Mouse (Mus musculus) limb, embryonic 15.5 days (tissue): ENCODE measurements at regions not wholly inside any gene's neighbourhood (a gene's known extent, or its start where the extent isn't known, plus 50 kb on each side); places are given as distances from the start of the nearest gene placed in this dataset.

Source experiments
- ATAC-seq: fragments of 200-750 bp; cut with Nextera tagmentation; 2 replicates; pipeline ENCODE4 v1.8.0; 2017; ENCODE audit warnings: low read depth, moderate TSS enrichment; ENCODE audit not compliant: insufficient number of reproducible peaks, low FRiP score, low TSS enrichment
- H3K27ac ChIP-seq: fragments of 300-500 bp; sonication (generic); 2 replicates; pipeline ENCODE4 v1.5.1; 2015; ENCODE audit warnings: moderate library complexity, mild to moderate bottlenecking, inconsistent platforms
- H3K27me3 ChIP-seq: fragments of 300-500 bp; sonication (generic); 2 replicates; pipeline ENCODE4 v1.6.1; 2015; ENCODE audit warnings: inconsistent platforms
- H3K36me3 ChIP-seq: fragments of 300-500 bp; sonication (generic); 2 replicates; pipeline ENCODE4 v1.6.1; 2015; ENCODE audit warnings: inconsistent platforms
- H3K4me1 ChIP-seq: fragments of 300-500 bp; sonication (generic); 2 replicates; pipeline ENCODE4 v1.6.1; 2015; ENCODE audit warnings: inconsistent platforms
- H3K4me2 ChIP-seq: fragments of 300-500 bp; sonication (generic); 2 replicates; pipeline ENCODE4 v1.6.1; 2015; ENCODE audit warnings: mild to moderate bottlenecking, inconsistent platforms
- H3K4me3 ChIP-seq: fragments of 300-500 bp; sonication (generic); 2 replicates; pipeline ENCODE4 v1.5.1; 2015; ENCODE audit warnings: mild to moderate bottlenecking, inconsistent platforms
- H3K9ac ChIP-seq: fragments of 300-500 bp; sonication (generic); 2 replicates; pipeline ENCODE4 v1.6.1; 2015; ENCODE audit warnings: inconsistent platforms
- H3K9me3 ChIP-seq: fragments of 300-500 bp; sonication (generic); 2 replicates; pipeline ENCODE4 v1.6.1; 2016; ENCODE audit warnings: inconsistent platforms
- WGBS: fragments of 180-500 bp; shearing (Covaris S2); methylation state at CpG from one replicate; pipeline ENCODE4 v1.1.7; 2015; 5-methylcytosine and 5-hydroxymethylcytosine counted together

GRCm38 (mm10) chr4:127862875-127863274 lies 107.9 kb downstream of the CK137956 start:
- no peak overlapping the region for H3K9ac ChIP-seq
- H3K36me3 ChIP-seq: no peaks in the 10 kb centered on the region
- no peak for ATAC-seq
- H3K4me3 ChIP-seq: no peak overlapping the region
- no peaks in the 10 kb centered on the region for H3K4me1 ChIP-seq
- H3K9me3 ChIP-seq: no peaks in the 10 kb centered on the region
- no peak overlapping the region for H3K4me2 ChIP-seq
- H3K27me3 ChIP-seq: no peaks in the 10 kb centered on the region
- no peak overlapping the region for H3K27ac ChIP-seq
- WGBS: 90% methylated on average over 5 of the region's 5 CpGs

DNA sequence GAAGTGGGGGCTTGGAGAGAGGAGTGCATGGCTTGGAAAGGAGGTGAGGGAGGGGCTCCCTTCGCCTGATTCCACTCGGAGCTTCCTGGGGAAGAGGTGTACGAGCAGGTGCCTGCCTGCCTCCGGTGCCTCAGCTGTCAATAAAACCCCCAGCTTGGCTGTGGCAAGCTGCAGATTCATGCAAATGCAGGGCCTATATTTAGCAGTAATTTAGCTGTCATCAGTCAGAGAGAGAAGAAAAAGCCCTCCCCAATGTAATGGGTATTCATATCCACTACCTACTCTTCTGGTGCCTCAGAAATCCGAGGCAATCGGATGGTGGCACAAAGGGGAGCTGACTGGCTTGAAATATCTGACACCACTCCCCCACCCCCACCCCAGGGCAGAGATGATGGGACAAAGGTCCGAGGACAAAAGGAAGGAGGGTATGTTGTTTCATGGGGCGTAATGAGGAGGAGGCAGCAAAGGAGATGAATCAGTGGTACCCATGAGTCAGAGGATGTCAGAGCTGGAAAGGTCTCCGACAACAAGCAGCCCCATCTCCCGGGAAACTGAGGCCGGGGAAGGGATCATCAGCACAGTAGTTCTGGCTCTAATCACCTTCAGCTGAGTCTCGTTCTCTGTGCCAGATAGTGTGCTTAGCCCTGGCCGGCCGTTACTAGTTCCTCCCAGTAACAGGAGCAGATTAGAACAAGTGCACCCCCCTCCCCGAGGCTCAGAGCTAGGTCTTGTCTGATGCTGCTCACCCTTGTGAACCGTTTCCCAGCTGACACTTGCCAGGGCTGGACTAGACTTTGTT lies 109.2 kb downstream of the CK137956 start:
- H3K4me1 ChIP-seq: no peaks in the 10 kb centered on the region
- 69% methylated on average over 16 of the region's 16 CpGs for WGBS
- H3K9me3 ChIP-seq: no peaks in the 10 kb centered on the region
- H3K4me2 ChIP-seq: no peak overlapping the region
- no peaks in the 10 kb centered on the region for H3K27me3 ChIP-seq
- no peaks in the 10 kb centered on the region for H3K36me3 ChIP-seq
- ATAC-seq: no peak
- H3K9ac ChIP-seq: no peak overlapping the region
- H3K27ac ChIP-seq: no peak overlapping the region
- H3K4me3 ChIP-seq: no peak overlapping the region

- no peaks in the 10 kb centered on the region for H3K27me3 ChIP-seq
- H3K9me3 ChIP-seq: no peaks in the 10 kb centered on the region
- no peak overlapping the region for H3K4me2 ChIP-seq
- H3K4me3 ChIP-seq: no peak overlapping the region
- 80% methylated on average over 4 of the region's 4 CpGs for WGBS
- no peak overlapping the region for H3K27ac ChIP-seq
- H3K9ac ChIP-seq: no peak overlapping the region
- no peaks in the 10 kb centered on the region for H3K4me1 ChIP-seq
- no peaks in the 10 kb centered on the region for H3K36me3 ChIP-seq
- ATAC-seq: no peak
These were observed 110.5 kb downstream of the CK137956 start for GRCm38 (mm10) chr4:127860271-127860670.

DNA sequence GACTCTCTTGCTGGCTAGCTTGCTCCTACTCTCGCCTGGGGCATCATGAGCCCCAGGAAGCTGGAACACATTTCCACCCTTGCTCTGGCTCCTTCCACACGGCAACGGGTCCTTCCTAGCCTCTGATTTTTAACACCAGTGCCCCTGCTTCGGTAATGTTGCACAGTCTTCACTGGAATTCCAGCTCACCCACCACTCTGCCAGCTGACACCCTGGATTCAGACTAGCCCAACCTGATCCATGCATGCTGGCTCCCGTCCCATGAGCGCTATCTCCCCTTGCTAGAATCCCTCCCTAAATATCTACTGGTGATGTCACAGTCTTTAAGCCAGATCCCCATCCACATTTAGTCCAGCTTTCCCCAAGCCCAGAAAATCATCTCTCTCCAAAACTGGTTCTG lies 111.2 kb downstream of the CK137956 start:
- no peak overlapping the region for H3K9ac ChIP-seq
- 77% methylated on average over 6 of the region's 6 CpGs for WGBS
- no peaks in the 10 kb centered on the region for H3K27me3 ChIP-seq
- H3K4me3 ChIP-seq: no peak overlapping the region
- H3K36me3 ChIP-seq: no peaks in the 10 kb centered on the region
- no peak for ATAC-seq
- no peak overlapping the region for H3K27ac ChIP-seq
- no peaks in the 10 kb centered on the region for H3K9me3 ChIP-seq
- H3K4me2 ChIP-seq: no peak overlapping the region
- H3K4me1 ChIP-seq: no peaks in the 10 kb centered on the region

DNA sequence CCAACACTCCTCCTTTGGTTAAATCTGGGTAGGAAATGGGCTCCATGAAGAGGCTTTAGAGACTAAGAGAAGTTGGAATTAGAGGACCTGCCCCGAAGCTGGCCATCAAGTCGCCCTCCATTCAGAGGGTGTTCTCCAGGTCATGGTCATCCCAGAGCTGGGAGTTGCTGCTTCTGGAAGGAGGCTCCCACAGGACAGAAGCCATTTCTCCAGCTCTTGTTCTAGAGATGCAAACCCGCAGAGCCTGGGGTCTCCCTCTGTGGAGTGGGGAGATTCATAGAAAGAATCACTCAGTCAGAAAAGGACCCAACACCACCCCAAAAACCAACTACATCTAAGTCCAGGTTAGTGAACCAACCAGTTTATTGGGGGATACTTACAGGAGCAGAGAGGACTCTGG lies 112.2 kb downstream of the CK137956 start:
- Histone ChIP-seq H3K27ac (no peak overlapping the region), H3K4me1 (no peaks in the 10 kb centered on the region), H3K9me3 (no peaks in the 10 kb centered on the region), H3K36me3 (no peaks in the 10 kb centered on the region), H3K4me2 (no peak overlapping the region), H3K9ac (no peak overlapping the region), H3K27me3 (no peaks in the 10 kb centered on the region), H3K4me3 (no peak overlapping the region)
- WGBS: 93% methylated on average over 3 of the region's 3 CpGs
- no peak for ATAC-seq

DNA sequence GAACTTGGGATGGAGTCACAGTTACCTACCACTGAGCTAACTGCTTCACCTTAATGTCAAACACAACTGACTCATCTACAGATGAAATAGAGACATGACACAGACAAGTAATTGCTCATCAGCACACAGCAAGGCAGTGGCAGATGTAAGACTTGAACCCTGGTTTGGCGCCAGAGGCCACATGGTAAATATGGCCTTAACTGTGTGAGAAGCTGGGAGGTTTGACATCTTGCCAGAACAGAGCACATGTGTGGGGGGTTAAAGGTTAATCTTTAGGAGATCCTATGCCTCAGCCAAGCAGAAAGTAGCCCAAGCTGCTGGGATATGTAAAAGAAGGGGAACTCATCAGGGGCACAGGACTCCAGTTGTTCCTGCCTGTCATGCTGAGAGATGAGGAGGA lies 114.9 kb downstream of the CK137956 start:
- Histone ChIP-seq H3K27ac (no peak overlapping the region), H3K9me3 (no peaks in the 10 kb centered on the region), H3K4me3 (no peak overlapping the region), H3K9ac (no peak overlapping the region), H3K36me3 (no peaks in the 10 kb centered on the region), H3K4me1 (no peaks in the 10 kb centered on the region), H3K27me3 (no peaks in the 10 kb centered on the region), H3K4me2 (no peak overlapping the region)
- 62% methylated on average over 1 of the region's 1 CpGs for WGBS
- ATAC-seq: no peak

GRCm38 (mm10) chr4:127854776-127855409 lies 115.9 kb downstream of the CK137956 start:
- Histone ChIP-seq H3K4me1 (no peaks in the 10 kb centered on the region), H3K9me3 (no peaks in the 10 kb centered on the region), H3K27ac (no peak overlapping the region), H3K36me3 (no peaks in the 10 kb centered on the region), H3K27me3 (no peaks in the 10 kb centered on the region), H3K4me2 (no peak overlapping the region), H3K9ac (no peak overlapping the region), H3K4me3 (no peak overlapping the region)
- ATAC-seq: no peak
- WGBS: 74% methylated on average over 3 of the region's 3 CpGs

- Histone ChIP-seq H3K27ac (no peak overlapping the region), H3K9ac (no peak overlapping the region), H3K27me3 (no peaks in the 10 kb centered on the region), H3K4me3 (no peak overlapping the region), H3K4me2 (no peak overlapping the region), H3K36me3 (no peaks in the 10 kb centered on the region), H3K9me3 (no peaks in the 10 kb centered on the region), H3K4me1 (no peaks in the 10 kb centered on the region)
- ATAC-seq: no peak
- WGBS: 80% methylated on average over 5 of the region's 5 CpGs
These were observed 121.4 kb downstream of the CK137956 start for GRCm38 (mm10) chr4:127849306-127849705.

GRCm38 (mm10) chr4:127846321-127846720 lies 124.4 kb downstream of the CK137956 start:
- Histone ChIP-seq H3K36me3 (no peaks in the 10 kb centered on the region), H3K4me3 (no peak overlapping the region), H3K27me3 (no peaks in the 10 kb centered on the region), H3K27ac (no peak overlapping the region), H3K4me2 (no peak overlapping the region), H3K9me3 (no peaks in the 10 kb centered on the region), H3K4me1 (no peaks in the 10 kb centered on the region), H3K9ac (no peak overlapping the region)
- no peak for ATAC-seq
- 61% methylated on average over 3 of the region's 3 CpGs for WGBS

DNA sequence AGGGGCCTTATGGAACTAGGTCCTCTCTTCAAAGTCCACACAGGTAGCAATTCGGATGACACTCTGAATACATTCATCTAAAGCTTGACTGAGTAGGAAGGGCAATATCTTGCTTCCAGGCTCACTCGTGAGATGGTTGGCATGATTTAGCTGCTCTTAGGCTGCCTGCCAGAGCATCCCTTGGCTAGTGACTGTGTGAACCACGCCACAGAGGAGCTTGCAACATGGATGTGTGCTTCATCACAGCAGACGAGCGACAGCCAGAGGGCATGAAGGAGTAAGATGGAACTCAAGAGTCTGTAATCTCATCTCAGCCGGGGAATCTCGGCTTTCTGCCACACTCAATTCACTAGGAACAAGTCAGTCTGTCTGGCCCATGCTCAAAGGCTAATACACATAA lies 127.3 kb downstream of the CK137956 start:
- Histone ChIP-seq H3K9me3 (no peaks in the 10 kb centered on the region), H3K36me3 (no peaks in the 10 kb centered on the region), H3K27me3 (no peaks in the 10 kb centered on the region), H3K27ac (no peak overlapping the region), H3K4me3 (no peak overlapping the region), H3K9ac (no peak overlapping the region), H3K4me2 (no peak overlapping the region), H3K4me1 (no peaks in the 10 kb centered on the region)
- ATAC-seq: no peak
- WGBS: 75% methylated on average over 7 of the region's 7 CpGs

DNA sequence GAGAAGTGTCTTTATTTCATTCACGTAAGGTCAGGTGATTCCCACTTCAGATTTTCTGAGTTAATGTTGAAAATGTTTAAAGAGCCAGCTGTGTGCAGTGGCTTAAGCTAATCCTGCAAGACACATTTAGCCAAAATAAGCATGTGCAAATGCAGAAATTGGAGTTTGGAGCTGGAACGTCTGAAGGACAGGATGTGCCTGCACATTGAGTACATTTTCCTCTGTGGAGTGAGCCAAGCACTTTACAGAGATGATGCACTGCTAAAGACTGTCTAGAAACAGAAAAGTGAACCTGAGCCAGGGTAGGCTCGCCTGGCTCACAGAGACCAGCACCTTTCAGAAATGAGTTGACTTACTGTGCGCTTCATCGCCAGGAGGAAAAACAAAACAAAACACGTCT lies 137.1 kb downstream of the CK137956 start:
- Histone ChIP-seq H3K9ac (no peak overlapping the region), H3K27me3 (no peaks in the 10 kb centered on the region), H3K36me3 (no peaks in the 10 kb centered on the region), H3K27ac (no peak overlapping the region), H3K4me2 (no peak overlapping the region), H3K9me3 (no peaks in the 10 kb centered on the region), H3K4me1 (no peaks in the 10 kb centered on the region), H3K4me3 (no peak overlapping the region)
- no peak for ATAC-seq
- WGBS: 67% methylated on average over 6 of the region's 6 CpGs

- Histone ChIP-seq H3K4me1 (no peaks in the 10 kb centered on the region), H3K27me3 (no peaks in the 10 kb centered on the region), H3K36me3 (no peaks in the 10 kb centered on the region), H3K4me2 (no peak overlapping the region), H3K9ac (no peak overlapping the region), H3K9me3 (no peaks in the 10 kb centered on the region), H3K4me3 (no peak overlapping the region), H3K27ac (no peak overlapping the region)
- WGBS: 85% methylated on average over 8 of the region's 8 CpGs
- ATAC-seq: no peak
These were observed 143.8 kb downstream of the CK137956 start for GRCm38 (mm10) chr4:127826988-127827387.
